Mouse (Mus musculus): ENCODE measurements at regions not wholly inside any gene's neighbourhood (a gene's known extent, or its start where the extent isn't known, plus 50 kb on each side); places are given as distances from the start of the nearest gene placed in this dataset.
A peak's percentile ranks its signal among the peaks of the same experiment; 100 is the strongest.

DNA sequence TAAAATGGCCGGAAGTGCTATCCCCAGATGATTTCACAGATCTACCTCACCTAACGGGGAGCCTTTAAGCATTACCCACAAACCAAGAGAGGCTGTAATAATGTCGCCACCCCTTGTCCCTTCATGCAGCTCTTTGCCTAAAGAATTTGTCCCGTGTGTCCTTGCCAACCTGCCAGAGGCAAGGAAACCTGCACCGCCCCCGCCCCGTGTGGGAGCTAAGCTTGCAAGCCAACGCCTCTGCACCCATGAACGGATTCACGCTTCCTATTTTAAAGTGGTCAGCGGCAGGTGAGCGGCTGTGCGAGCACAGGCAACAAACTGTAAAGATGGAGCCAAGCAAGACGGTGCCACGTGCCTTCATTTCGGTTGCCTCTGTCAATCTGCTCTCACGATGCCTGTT lies 63.1 kb downstream of the Gm11011 start:
- peaks cover 8% of the 10 kb centered on the region; the same call in 1 of the 2 replicates for H3K4me1 ChIP-seq (ENCODE audit: insufficient read depth)
- H3K4me3 ChIP-seq (ENCODE audit: low read depth, low read length): no peak overlapping the region
- DNase-seq: no peak
- 77% methylated on average over 17 of the region's 17 CpGs for WGBS
- no peak overlapping the region for H3K27ac ChIP-seq (ENCODE audit: low read depth)
- H3K36me3 ChIP-seq (ENCODE audit: insufficient read depth): no peaks in the 10 kb centered on the region
- no peaks in the 10 kb centered on the region for H3K27me3 ChIP-seq (ENCODE audit: insufficient read depth, low read length)
- TF ChIP-seq CTCF (IDR thresholded peaks at IDR 0.05; ENCODE audit: low read depth): no peak
- ATAC-seq (ENCODE audit: insufficient read depth): no peak
- H3K4me2 ChIP-seq: no peak overlapping the region
- H3K9me3 ChIP-seq (ENCODE audit: low read depth, low read length): no peaks in the 10 kb centered on the region
- no peak overlapping the region for H3K9ac ChIP-seq

- no peaks in the 10 kb centered on the region for H3K36me3 ChIP-seq (ENCODE audit: insufficient read depth)
- H3K27me3 ChIP-seq (ENCODE audit: insufficient read depth, low read length): no peaks in the 10 kb centered on the region
- no peak overlapping the region for H3K27ac ChIP-seq (ENCODE audit: low read depth)
Measured at GRCm38 (mm10) chr2:169519941-169520340, 67.6 kb downstream of the Gm11011 start.

DNA sequence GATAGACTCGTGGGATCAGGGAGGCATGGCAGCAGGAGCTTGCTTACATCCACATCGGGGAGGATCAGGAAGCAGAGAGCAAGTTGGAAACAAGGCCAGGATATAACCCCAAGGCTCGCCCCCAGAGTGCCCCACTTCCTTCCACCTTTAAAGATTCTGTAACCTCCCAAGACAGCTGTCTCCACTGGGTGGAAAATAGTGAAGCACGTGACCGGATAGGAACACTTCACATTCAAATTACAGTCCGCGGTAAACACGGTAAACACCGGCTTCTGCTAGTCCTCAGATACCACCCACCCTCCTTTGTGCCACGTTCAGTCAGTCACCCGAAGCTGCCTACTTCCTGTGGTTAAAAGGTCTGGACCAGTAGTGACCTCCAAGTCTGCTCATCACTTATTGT lies 72.2 kb downstream of the Gm11011 start:
- H3K4me3 ChIP-seq (ENCODE audit: low read depth, low read length): no peak overlapping the region
- H3K9ac ChIP-seq: no peak overlapping the region
- WGBS: 68% methylated on average over 11 of the region's 11 CpGs
- H3K9me3 ChIP-seq (ENCODE audit: low read depth, low read length): no peaks in the 10 kb centered on the region
- ATAC-seq (ENCODE audit: insufficient read depth): no peak
- no peak for TF ChIP-seq CTCF (IDR thresholded peaks at IDR 0.05; ENCODE audit: low read depth)
- no peaks in the 10 kb centered on the region for H3K4me1 ChIP-seq (ENCODE audit: insufficient read depth)
- H3K4me2 ChIP-seq: no peak overlapping the region
- H3K36me3 ChIP-seq (ENCODE audit: insufficient read depth): no peaks in the 10 kb centered on the region
- no peaks in the 10 kb centered on the region for H3K27me3 ChIP-seq (ENCODE audit: insufficient read depth, low read length)
- DNase-seq: peak; percentile 38
- H3K27ac ChIP-seq (ENCODE audit: low read depth): no peak overlapping the region

More at GRCm38 (mm10) chr2:169519941-169520340, 67.6 kb downstream of the Gm11011 start:
- Histone ChIP-seq H3K4me1 (ENCODE audit: insufficient read depth) (peaks cover 8% of the 10 kb centered on the region; the same call in 1 of the 2 replicates), H3K9ac (no peak overlapping the region), H3K4me3 (ENCODE audit: low read depth, low read length) (no peak overlapping the region), H3K9me3 (ENCODE audit: low read depth, low read length) (no peaks in the 10 kb centered on the region), H3K4me2 (no peak overlapping the region)
- DNase-seq (no peak), ATAC-seq (ENCODE audit: insufficient read depth) (no peak)
- 53% methylated on average over 9 of the region's 9 CpGs for WGBS
- no peak for TF ChIP-seq CTCF (IDR thresholded peaks at IDR 0.05; ENCODE audit: low read depth)

GRCm38 (mm10) chr2:169510741-169511140 lies 76.8 kb downstream of the Gm11011 start:
- Histone ChIP-seq H3K36me3 (ENCODE audit: insufficient read depth) (no peaks in the 10 kb centered on the region), H3K4me3 (ENCODE audit: low read depth, low read length) (no peak overlapping the region), H3K9ac (no peak overlapping the region), H3K4me1 (ENCODE audit: insufficient read depth) (no peaks in the 10 kb centered on the region), H3K27me3 (ENCODE audit: insufficient read depth, low read length) (no peaks in the 10 kb centered on the region), H3K9me3 (ENCODE audit: low read depth, low read length) (no peaks in the 10 kb centered on the region), H3K4me2 (no peak overlapping the region), H3K27ac (ENCODE audit: low read depth) (no peak overlapping the region)
- no peak for TF ChIP-seq CTCF (IDR thresholded peaks at IDR 0.05; ENCODE audit: low read depth)
- ATAC-seq (ENCODE audit: insufficient read depth) (no peak), DNase-seq (no peak)
- WGBS: 86% methylated on average over 2 of the region's 2 CpGs

- Histone ChIP-seq H3K27ac (ENCODE audit: low read depth) (no peak overlapping the region), H3K4me3 (ENCODE audit: low read depth, low read length) (no peak overlapping the region), H3K9ac (no peak overlapping the region), H3K27me3 (ENCODE audit: insufficient read depth, low read length) (no peaks in the 10 kb centered on the region), H3K4me1 (ENCODE audit: insufficient read depth) (no peaks in the 10 kb centered on the region), H3K9me3 (ENCODE audit: low read depth, low read length) (no peaks in the 10 kb centered on the region), H3K36me3 (ENCODE audit: insufficient read depth) (no peaks in the 10 kb centered on the region), H3K4me2 (no peak overlapping the region)
- WGBS: 81% methylated on average over 4 of the region's 4 CpGs
- TF ChIP-seq CTCF (IDR thresholded peaks at IDR 0.05; ENCODE audit: low read depth): no peak
- ATAC-seq (ENCODE audit: insufficient read depth) (no peak), DNase-seq (no peak)
Measured at GRCm38 (mm10) chr2:169509406-169509805, 78.1 kb downstream of the Gm11011 start.

GRCm38 (mm10) chr2:169504416-169505057 lies 83.0 kb downstream of the Gm11011 start:
- H3K4me3 ChIP-seq (ENCODE audit: low read depth, low read length): no peak overlapping the region
- ATAC-seq (ENCODE audit: insufficient read depth): no peak
- TF ChIP-seq CTCF (IDR thresholded peaks at IDR 0.05; ENCODE audit: low read depth): no peak
- no peaks in the 10 kb centered on the region for H3K9me3 ChIP-seq (ENCODE audit: low read depth, low read length)
- H3K4me1 ChIP-seq (ENCODE audit: insufficient read depth): no peaks in the 10 kb centered on the region
- H3K27me3 ChIP-seq (ENCODE audit: insufficient read depth, low read length): no peaks in the 10 kb centered on the region
- no peak for DNase-seq
- 90% methylated on average over 11 of the region's 11 CpGs for WGBS
- no peaks in the 10 kb centered on the region for H3K36me3 ChIP-seq (ENCODE audit: insufficient read depth)
- H3K9ac ChIP-seq: no peak overlapping the region
- H3K4me2 ChIP-seq: no peak overlapping the region
- H3K27ac ChIP-seq (ENCODE audit: low read depth): no peak overlapping the region

DNA sequence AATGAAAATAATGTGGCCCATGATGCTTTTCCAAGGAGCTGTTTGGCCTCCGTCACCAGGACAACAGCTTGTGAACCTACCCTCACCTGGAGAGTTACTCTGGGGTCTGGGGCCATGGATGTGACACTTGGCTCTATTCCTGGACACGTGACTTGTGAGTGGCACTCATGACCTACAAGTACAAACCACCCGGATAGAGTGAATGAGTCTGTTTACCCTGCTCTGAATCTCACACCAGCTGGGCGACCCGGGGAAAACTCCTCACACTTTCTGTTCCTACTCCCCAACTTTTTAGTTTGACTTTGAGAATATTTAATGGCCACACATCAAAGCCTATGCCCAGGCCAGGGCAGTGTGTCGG lies 84.0 kb downstream of the Gm11011 start:
- no peak overlapping the region for H3K4me2 ChIP-seq
- H3K4me3 ChIP-seq (ENCODE audit: low read depth, low read length): no peak overlapping the region
- ATAC-seq (ENCODE audit: insufficient read depth): peak; percentile 47; the same call in 1 of the 2 replicates
- H3K9me3 ChIP-seq (ENCODE audit: low read depth, low read length): no peaks in the 10 kb centered on the region
- DNase-seq: peak; percentile 27
- no peak overlapping the region for H3K27ac ChIP-seq (ENCODE audit: low read depth)
- 52% methylated on average over 6 of the region's 6 CpGs for WGBS
- TF ChIP-seq CTCF (IDR thresholded peaks at IDR 0.05; ENCODE audit: low read depth): no peak
- H3K4me1 ChIP-seq (ENCODE audit: insufficient read depth): no peaks in the 10 kb centered on the region
- no peaks in the 10 kb centered on the region for H3K36me3 ChIP-seq (ENCODE audit: insufficient read depth)
- no peak overlapping the region for H3K9ac ChIP-seq
- no peaks in the 10 kb centered on the region for H3K27me3 ChIP-seq (ENCODE audit: insufficient read depth, low read length)

Measured in lung, embryonic 14.5 days (tissue).